Mouse (Mus musculus): Measurements from ENCODE around the gene Hmgb2.
"Not testable (repeated sequence)": the region's sequence is repeated elsewhere in the genome, so short reads cannot be mapped to it uniquely, and the experiment has no call there.

Hmgb2 gene

DNA sequence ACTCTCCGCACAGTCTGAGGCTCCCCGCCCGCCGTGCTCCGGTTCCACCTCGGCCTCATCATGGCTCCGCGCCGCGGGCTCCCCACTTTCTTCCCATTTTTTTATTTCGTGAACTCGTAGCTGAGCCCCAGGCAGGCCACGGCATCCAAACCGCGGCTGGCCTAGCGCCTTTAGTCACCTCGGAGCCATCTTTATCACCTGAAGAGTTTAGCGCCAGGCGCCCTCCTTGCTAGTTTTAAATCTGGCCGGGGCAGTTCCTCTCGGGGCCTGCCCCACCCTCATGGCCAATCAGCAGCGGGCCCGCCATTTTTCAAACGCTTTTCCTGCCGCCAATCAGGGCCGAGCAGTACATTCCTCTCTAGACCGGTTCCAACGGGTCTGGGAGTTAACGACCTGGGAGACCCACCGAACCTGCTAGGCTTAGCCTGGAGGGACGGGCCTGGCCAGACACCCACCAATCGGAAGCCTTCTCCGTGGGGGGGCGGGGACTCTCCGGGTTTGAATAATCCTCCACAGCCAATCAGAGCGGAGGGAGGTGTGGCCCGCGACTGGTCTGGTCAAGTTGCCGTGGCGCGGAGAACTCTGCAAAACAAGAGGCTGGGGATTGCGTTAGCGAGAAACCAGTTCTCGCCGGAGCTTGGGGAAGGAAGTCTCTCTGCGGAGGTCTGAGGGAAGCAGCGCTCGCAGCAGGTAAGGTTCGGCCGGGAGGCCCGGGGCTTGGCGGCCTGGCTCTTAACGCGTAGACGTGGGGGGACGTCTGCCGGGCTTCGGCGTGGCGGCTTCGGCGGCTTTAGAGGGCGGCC is at the start of gene Hmgb2:
Hmgb2 (plus strand) TSS at position 592 of the 803 bp plus-strand sequence.
- peak; percentile 100 for DNase-seq (ENCODE audit: low read depth, low spot score)

DNA sequence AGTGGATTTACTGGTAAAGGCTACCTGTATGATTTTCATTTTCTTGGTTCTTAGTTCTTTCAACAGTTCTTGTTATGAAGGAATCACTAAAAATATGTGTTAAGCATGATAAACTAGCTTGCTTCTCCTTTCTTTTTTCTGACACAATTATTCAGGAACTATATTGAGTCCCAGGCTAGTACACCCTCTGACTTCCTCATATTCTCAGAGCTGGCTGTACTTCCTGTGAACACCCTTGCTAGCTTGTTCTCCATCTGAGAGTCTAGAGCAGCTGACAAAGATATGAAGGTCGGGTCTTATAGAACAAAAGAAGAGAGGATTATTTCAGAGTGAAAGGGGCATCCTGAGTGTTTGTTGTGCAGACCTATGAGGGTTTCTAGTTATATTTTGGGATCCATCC is 48.9 kb upstream of the Hmgb2 start:
- DNase-seq (ENCODE audit: low read depth, low spot score) = no peak

DNA sequence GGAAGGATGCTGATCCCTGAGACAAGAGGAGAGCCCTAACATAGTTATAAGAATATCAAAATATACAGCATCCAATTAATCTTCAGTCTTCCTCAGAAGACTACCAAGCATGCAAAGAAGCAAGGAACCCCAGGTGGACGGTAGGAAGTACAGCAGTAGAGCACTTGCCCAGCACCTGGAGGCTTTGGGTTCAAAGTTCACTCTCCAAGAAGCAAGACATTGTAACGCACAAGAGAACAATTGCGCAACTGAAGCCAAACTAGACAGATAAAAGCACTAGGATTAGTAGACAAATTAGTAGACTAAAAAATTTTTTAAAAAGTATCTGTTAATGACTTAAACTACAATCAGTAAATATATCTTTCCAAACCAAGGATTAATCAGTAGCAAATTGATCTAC is 48.0 kb upstream of the Hmgb2 start:
- DNase-seq (ENCODE audit: low read depth, low spot score) = no peak

DNA sequence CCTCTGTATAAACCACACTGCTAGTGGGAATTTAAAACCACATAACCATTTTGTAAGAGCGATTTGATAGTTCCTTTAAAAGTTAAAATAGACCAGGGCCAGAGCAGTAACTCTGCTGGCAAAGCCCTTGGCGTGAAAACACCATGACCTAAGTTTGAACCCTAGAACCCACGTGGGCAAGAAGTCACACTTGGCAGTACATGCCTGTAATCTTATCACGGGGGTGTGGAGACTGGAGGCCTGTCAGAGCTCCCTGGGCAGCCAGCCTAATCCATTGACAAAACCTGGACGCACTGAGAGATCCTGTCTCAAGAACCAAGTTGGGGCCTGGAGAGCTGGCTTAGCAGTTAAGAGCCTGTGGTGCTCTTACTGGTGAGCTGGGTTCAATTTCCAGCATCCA is 43.1 kb upstream of the Hmgb2 start:
- DNase-seq (ENCODE audit: low read depth, low spot score) = no peak

DNA sequence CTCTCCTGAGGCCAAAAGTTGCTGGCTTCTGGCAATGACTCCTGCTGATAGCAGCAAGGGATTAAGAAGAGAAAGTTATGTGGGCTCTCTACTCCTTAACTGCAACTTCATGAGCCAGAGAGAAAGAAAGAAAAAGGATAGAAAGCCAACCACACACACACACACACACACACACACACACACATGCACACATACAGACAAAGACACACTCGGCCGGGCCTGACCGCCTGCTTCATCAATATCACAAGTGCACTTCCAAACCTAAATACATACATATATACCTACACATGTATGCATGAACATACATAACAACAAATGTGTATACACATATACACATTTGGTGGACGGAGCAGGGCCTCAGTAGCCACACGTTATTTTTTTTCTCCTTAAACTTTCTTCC is 40.8 kb upstream of the Hmgb2 start:
- DNase-seq (ENCODE audit: low read depth, low spot score) = no peak

DNA sequence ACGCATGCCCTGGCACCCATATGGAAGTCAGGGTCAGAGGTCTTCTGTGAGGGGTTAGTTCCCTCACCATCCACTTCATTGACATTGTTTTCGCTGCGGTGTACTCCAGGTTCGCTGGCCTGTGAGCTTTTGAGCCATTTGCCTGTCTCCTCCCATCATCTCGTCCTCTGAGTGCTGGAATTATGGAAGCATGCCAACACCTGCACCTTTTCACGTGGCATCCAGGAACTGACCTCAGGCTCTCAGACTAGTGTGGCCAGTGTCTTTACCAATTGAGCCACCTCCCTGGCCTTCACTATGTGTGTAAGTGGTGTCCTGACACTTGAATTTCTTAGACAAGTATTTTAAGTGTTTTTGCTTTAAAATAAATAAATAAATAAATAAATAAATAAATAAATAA is 38.0 kb upstream of the Hmgb2 start:
- no peak for DNase-seq (ENCODE audit: low read depth, low spot score)

DNA sequence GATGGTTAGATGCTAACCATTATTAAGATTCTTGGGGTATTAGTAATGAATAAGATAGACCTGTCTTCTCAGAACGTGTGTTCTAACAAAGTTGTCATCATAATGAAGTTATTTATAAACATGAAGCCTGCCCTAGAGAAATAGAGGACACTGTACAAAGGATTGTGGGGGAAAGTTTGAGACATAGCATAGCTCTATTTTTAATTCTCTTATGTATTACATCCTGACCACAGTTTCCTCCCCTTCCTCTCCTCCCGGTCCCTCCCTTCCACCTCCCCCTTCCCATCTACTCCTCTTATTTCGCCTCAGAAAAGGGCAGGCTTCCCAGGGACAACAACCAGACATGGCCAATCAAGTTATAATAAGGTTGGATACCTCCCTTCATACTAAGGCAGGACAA is 33.3 kb upstream of the Hmgb2 start:
- DNase-seq (ENCODE audit: low read depth, low spot score) = no peak

DNA sequence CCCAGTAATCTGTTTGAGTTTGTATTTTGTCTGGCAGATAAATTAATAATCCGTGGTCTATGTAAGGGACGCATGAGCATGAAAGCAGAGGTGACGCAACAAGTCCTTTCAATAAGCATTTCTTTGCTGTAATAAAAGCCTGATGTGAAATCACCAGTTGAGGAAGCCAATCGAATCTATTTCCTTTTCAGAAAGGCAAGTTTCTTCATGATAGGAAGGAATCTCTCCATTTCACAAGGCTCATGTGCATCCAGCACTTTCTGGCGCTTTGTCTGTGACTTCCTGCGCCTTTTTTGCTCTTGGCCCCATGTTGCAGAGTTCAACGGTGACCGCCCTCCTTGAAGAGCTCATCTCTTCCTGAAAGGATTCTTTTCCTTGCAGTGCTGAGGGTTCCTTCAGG is 32.0 kb upstream of the Hmgb2 start:
- DNase-seq (ENCODE audit: low read depth, low spot score) = no peak

DNA sequence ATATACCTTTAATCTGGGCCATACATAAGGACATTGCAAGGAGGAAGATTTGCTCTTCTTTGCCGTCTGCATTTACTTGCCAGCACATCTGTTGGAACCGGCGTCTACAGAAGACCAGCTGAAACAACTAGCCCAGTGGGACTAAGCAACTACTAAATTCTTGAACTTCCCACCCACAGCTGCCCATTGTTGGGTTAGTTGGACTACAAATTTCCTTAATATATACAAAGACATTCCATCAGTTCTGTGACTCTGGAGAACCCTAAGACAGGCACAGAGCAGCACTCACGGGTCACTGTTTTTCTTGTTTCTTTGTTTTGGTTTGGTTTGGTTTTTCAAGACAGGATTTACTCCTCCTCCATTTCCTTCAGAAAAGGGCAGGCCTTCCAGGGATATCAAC is 31.1 kb upstream of the Hmgb2 start:
- DNase-seq (ENCODE audit: low read depth, low spot score) = no peak

DNA sequence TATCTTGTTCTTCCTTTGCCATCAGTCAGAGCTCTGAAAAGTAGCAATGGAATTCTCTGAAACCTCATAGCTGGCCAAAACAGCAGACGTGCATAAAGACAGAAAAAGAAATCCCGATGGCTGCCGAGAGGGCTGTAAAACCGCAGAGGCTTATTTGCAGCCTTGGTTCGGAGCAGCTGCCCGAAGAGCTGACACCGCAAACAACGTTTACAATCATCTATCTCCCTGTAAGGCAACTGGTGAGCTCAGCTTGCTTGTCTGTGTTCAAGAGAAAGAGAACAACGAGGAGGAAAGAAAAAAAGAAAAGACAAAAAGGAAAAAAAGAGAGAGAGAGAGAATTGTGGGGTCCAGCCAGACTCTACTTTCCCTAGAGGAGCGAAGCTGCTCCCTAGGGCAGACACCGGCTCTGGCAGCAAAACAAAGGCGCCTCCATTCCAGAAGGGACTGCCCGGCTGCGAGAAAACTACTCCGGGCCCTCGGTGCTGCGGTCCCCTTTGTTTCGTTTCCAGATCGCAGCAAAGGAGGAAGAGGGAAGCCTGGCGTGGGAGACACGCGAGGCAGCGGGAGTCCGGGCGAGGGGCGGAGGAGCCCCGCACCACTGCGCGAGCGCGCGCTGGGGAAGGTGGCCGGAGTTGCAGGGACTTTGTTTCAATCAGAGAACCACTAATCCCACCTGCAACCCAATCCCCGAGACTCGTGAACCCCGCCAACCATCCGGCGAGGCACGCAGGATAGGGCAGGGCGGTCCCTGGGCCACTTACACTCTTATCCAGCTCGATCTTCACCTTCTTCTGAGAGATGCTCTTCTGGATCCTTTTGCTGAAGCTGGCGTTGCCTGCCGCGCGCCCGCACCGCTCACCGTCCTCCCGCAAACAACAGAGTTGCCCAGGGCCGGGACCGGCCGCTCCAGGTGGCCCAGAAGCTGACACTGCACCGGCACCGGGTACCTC is 24.9 kb upstream of the Hmgb2 start:
- DNase-seq (ENCODE audit: low read depth, low spot score) = no peak

DNA sequence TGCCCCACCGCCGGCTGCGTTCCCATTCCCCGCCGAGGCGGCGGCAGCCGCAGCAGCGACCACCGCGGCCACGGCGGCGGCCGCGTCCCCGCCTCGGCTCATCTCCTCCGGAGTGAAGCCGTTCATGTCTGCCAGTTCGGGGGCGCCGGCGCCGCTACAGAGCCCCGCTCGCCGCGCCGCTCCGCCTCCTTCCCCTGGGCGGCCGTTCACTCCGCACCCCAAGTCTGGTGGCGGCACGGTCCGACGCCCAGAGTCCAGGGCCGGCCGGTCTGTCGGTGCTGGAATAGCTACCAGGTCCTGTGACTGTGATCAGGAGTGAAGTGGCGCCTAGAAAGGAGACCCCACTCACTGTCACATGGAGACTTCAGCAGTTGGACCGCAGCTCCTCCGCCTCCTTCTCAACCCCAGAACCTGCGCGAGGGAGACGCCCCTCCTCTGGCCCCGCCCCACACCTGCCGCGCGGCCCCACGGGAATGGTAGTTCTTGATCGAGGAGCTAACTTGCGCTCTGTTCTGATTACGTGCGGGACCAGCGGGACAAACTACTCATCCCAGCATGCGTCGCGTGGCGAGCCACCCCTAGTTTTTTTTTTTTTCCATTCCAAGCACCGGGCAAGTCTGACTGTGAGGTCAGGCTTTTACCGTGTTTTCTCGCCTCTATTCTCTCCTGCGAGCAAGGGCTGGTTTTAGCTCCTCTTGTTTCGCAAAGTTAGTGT is 24.1 kb upstream of the Hmgb2 start, which contains the start of gene Sap30:
Sap30 (minus strand) TSS at position 420 of the 715 bp plus-strand sequence.
- DNase-seq (ENCODE audit: low read depth, low spot score) = peak; percentile 98

DNA sequence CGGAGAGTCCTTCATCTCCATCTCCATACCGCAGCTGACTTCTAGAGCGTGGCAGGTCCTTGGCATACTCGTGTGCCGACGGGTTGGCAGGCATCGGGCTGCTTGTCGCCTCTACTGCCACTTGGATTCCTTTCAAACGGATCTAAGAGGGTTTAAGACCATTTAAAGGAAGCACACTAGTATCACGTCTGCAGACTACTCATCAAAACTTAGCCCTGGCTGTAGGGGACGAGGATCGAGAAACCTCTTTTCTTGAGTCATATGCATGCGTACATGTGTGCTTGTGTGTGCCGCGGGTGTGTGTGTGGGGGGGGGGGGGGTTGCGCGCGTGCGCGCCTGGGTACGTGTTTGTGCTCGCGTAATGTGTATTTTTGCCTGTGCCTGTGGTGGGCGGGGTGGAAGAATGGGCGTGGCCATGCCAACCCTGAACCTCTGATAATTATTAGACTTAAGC is 23.4 kb upstream of the Hmgb2 start:
- DNase-seq (ENCODE audit: low read depth, low spot score) = no peak

DNA sequence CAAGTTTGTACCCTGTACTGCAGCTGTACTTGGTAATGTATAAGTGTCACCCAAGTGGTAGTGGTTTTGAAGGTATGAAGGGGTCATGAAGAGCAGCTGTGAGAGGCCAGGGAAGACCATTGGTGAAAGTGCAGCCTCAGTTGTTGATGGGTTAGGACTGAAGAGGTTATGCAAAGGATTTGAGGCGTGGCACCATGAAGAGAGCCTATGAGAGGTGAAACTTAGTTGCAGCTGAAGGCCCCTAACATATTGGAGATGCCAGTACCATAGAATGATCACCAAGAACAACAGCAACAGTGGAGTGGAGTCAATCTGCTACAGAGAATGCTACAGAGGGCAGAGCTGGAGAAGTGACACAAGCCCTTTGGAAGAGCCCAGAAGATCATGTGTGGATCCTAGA is 22.3 kb upstream of the Hmgb2 start:
- DNase-seq (ENCODE audit: low read depth, low spot score) = no peak

DNA sequence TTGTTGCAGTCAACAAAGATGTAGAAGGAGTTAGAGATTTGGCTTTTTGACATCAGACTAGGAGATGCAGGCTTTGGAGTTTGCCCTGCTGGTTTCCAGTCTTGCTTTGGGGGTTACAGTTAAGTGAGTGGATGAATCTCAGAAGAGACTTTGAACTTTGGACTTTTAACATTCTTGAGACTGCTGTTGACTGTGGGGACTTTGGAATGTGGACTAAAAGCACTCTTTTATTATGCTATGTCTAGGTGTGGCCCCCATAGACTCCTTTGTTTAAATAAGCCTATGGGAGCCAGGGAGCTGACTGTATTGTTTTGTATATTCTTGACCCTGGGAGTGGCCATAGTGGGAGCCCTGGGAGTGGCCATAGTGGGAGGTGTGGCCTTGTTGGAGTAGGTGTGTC is 21.8 kb upstream of the Hmgb2 start:
- DNase-seq (ENCODE audit: low read depth, low spot score) = peak; percentile 88

DNA sequence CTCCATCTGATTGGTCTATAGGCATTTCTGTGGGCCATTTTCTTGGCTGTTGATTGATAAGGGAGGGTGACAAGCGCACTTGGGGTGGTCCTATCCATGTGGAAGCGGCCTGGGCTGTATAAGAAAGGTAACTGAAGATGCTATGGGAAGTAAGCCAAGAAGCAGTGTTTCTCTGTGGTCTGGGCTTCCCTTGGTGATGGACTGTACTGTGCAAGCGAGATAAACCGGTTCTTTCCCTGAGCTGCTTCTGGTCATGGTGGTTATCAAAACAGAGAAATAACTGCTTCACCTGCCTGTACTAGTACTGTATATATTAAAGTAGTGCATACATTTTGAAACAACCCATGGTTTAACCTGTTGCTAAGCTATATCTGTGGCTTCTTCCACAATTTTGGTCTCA is 19.8 kb upstream of the Hmgb2 start:
- DNase-seq (ENCODE audit: low read depth, low spot score) = no peak

DNA sequence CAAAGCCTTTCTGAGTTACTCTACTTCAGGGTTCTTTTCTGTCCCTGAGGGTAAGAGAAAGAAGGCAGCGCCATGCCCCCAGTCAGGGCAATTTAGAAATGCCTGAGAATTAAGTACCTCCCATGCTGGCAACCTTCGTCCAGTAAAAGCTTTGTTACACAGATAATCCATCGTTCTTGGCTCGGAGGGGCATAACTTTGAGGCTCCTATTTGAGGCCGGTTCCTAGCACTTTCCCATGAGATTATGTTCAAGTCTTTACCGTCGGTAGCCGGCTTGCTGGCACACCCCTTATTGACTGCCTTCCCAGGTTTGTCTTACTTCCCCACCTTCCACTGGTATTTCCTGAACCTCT is 13.2 kb upstream of the Hmgb2 start:
- DNase-seq (ENCODE audit: low read depth, low spot score) = no peak

DNA sequence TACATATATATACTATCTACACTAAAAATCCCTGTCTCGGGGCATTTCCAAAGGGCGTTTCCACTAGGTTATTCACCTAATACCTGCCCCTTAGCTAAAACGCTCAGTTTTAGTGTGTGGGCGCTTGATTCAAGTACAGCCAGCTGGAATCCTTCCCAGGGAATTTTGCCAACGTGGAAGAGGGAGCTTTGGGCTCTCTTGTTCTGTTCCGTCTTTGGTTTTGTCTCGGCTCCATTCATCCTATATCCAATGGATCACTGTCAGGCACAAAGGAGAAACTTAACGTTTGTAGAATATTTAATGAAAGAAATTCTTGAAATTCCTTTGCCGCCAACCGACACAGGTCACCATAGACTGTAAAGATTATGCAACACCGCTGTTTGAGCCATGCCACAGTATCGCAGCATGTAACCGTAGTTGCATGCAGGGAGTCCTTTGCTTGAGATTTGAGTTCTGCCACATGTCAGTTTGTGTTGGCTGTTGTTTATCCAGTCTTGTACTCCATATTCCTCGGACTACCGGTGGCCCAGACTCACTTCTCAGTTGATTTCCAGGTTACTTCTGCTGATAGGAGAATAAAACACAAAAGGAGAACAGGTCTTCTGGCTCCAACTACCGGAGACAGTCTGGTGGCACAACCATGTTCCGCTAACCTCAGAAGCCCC is 12.7 kb upstream of the Hmgb2 start:
- DNase-seq (ENCODE audit: low read depth, low spot score) = no peak

DNA sequence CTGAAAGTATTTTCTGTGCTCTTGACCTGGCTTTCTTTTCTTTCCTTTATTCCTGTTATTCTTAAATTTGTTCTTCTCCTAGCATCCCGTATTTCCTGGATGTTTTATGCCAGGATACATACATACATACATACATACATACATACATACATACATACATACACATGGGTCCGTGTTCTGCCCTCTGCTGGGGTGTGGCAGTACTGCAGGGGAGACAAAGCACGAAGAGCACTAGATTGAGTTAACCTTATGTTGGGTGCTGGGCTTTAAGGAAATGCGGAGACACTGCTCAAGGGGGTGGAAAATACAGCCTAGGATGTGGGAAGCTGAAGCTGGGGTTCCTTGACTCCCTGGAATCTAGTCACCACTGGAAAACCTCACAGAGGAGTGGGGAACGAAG is 8.1 kb upstream of the Hmgb2 start:
- DNase-seq (ENCODE audit: low read depth, low spot score) = no peak

DNA sequence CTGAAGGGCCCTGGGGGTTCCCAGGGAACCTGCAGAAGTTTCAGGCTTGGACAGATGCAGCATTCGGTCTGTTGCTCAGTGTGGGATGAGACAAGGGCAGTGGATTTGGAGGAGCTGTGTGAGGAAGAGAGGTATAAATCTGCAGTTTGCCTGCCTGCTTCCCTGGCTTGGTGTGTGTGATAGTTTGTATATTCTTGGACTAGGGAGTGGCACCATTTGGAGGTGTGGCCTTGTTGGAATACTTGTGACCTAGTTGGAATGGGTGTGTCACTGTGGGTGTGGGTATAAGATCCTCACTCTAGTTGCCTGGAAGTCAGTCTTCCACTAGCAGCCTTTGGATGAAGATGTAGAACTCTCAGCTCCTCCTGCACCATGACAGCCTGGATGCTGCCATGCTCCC is 6.2 kb upstream of the Hmgb2 start:
- DNase-seq (ENCODE audit: low read depth, low spot score) = not testable (repeated sequence)

DNA sequence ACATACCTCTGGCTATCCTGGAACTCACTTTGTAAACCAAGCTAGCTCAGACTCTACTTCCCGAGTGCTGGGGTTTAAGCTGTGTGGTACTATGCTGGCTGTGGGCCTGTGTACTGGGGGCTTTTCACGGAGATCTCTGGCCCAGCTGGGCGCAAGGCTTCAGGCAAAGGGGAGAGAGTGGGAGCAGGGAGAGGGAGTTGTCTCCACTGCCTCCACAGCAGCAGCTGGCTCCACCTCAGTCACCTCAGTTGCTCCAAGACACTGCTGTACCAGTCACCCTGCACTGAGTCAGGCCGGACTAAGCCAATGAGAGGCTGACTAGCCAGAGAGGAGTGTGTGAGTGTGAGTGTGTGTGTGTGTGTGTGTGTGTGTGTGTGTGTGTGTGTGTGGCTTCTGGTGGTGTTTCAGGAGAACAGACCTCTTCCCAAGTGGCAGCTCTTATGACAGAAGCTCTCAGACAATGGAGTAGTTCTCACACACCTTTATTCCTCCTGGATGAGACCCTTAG is 4.1 kb upstream of the Hmgb2 start:
- no peak for DNase-seq (ENCODE audit: low read depth, low spot score)

DNA sequence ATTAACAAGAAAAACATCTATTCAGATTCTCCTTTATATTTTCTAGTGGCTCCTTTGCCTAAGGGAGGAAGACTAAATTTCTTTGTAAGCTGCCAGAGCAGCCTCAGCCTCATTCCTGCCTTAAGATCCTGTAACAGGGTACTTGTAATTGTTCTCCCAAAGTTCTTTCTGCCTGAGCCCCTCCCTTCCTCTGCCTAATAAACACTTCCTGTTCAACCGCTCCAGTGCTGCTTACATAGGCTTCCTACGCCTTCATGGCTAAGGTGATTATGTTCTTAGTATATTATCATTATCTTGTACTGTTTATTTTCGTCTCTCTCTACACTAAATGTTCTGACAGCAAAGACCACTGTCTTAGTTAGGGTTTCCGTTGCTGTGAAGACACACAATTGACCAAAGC is 3.0 kb upstream of the Hmgb2 start:
- DNase-seq (ENCODE audit: low read depth, low spot score) = no peak

Measured in WW6 (cell line).